Mouse (Mus musculus): ENCODE results near the gene Atp6v1e2. TPM values are rescaled to one million over a fixed set of nuclear protein-coding genes. Genes with fewer than 3 reads are reported as not detected.

Atp6v1e2 gene
- polyA plus RNA-seq, 1 experiment from 2014 or later = not detected

DNA sequence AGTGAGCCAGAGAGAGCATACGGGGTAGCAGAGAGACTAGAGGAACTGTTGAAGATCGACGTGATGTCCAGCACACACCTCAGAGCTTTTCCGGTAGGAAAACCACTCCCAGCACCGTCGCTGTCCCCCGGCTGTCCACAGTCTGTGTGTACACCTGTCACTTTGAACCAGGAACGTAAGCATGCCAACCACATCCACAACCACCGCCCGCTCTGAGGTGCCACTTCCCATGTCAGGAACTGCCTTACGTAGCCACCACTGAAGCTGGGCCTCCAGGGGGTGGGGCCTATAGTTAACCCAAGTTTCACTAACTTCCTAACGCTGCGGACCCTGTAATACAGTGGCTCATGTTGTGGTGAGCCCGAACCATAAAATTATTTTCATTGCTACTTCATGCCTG, 10.3 kb upstream of the Atp6v1e2 start:
- H3K27ac ChIP-seq = no peak overlapping the region
- no peaks in the 10 kb centered on the region for H3K79me2 ChIP-seq (ENCODE audit: inconsistent target)
- no peak overlapping the region for H3K4me3 ChIP-seq (ENCODE audit: inconsistent target)
- no peaks in the 10 kb centered on the region for H3K36me3 ChIP-seq (ENCODE audit: inconsistent target)
- 29% methylated on average over 14 of the region's 14 CpGs for WGBS (ENCODE audit: missing documents)

DNA sequence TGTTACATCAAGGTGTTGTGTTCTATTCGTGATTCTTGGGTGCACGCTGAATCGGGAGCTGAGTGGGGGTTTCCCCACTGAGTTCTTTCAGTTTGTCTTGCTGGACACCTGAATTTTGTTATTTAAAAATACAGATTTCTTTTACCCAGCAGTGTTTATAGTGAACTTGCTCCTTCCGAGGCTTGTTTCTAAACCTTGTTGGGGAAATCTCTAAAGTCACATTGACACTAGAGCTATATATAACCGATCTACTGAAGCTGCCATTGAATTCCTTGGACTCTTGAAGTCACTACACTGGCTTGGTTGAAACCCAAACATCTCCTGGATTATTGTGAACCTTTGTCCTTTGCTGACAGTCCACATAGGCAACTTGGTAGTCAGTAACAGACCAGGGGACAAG, 9.5 kb upstream of the Atp6v1e2 start:
- Histone ChIP-seq H3K27ac (no peak overlapping the region), H3K36me3 (ENCODE audit: inconsistent target) (no peaks in the 10 kb centered on the region), H3K4me3 (ENCODE audit: inconsistent target) (no peak overlapping the region), H3K79me2 (ENCODE audit: inconsistent target) (no peaks in the 10 kb centered on the region)
- 98% methylated on average over 5 of the region's 5 CpGs for WGBS (ENCODE audit: missing documents)

DNA sequence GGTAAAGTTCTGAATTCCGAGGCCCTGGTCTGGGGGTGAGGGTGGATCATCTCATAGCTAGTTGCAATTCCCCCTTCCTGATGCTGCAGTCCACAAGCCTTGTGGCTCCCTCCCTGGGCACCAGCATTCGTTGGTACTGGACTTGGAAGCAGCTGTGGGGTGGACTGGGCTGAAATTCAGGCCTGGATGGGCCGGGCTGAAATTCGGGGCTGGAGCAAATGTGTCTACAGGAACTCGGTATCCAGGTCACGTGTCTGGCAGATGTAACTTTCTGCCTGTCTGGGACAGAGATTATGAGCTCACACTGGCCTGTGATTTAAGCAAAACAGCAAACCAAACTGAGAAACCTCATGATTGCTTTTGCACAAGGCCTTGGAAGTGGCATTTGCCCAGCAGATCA, 1.1 kb upstream of the Atp6v1e2 start:
- no peak overlapping the region for H3K27ac ChIP-seq
- no peaks in the 10 kb centered on the region for H3K79me2 ChIP-seq (ENCODE audit: inconsistent target)
- no peaks in the 10 kb centered on the region for H3K36me3 ChIP-seq (ENCODE audit: inconsistent target)
- WGBS (ENCODE audit: missing documents) = 91% methylated on average over 6 of the region's 6 CpGs
- H3K4me3 ChIP-seq (ENCODE audit: inconsistent target) = no peak overlapping the region

DNA sequence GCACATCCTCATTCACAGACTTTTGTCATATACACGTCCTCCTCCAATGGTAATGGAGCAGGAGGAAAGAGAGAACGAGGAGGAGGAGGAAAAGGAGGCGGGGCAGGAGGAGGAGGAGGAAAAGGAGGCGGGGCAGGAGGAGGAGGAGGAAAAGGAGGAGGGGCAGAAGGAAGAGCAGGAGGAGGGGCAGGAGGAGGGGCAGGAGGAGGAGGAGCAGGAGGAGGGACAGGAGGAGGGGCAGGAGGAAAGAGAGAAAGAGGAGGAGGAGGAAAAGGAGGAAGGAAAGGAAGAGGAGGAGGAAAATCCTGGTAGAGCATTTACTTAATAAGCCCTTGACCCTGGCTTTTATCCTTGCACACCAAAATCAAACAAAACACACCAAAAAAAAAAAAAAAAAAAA, 1.6 kb downstream of the Atp6v1e2 start:
- no peaks in the 10 kb centered on the region for H3K36me3 ChIP-seq (ENCODE audit: inconsistent target)
- H3K27ac ChIP-seq = no peak overlapping the region
- H3K79me2 ChIP-seq (ENCODE audit: inconsistent target) = no peaks in the 10 kb centered on the region
- 86% methylated on average over 1 of the region's 4 CpGs for WGBS (ENCODE audit: missing documents)
- H3K4me3 ChIP-seq (ENCODE audit: inconsistent target) = no peak overlapping the region

DNA sequence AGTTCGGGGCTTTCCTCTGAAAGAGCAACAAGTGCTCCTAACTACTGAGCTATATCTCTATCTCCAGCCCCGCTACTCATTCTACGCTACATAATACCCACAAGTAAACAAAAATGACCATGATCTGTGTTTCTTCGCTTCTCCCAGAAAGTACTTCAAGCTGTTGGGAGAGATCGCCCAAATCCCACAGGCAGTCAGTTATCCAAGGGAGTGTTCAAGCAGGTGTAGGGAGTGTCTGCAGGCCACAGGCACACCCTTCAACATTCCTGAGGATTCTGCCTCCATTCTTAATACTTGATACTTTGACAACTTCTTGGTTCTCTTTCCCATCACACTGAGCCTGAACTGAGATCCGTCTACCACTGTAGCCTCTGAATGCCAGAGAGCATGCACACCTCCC, 4.5 kb downstream of the Atp6v1e2 start:
- WGBS (ENCODE audit: missing documents) = 94% methylated on average over 6 of the region's 6 CpGs
- Histone ChIP-seq H3K79me2 (ENCODE audit: inconsistent target) (no peaks in the 10 kb centered on the region), H3K36me3 (ENCODE audit: inconsistent target) (no peaks in the 10 kb centered on the region), H3K4me3 (ENCODE audit: inconsistent target) (no peak overlapping the region), H3K27ac (no peak overlapping the region)

DNA sequence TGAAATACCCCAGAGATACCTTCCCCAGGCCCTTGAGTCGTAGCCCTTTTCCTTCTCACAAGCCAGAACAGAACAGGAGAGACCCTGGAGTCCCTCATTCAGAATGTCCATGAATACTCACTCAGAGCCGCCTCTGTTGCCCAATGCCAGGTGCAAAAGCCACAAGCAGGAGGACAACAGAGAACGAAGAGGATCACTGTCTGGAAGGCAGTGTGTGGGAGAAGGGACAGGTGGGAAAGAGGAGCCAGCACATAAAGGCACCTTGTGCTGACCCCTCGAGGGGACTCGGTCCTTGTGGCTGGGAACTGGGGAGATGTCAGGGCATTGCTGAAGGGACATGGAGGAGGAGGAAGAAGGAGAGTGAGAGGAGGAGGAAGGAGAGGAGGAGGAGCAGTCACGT, 5.6 kb downstream of the Atp6v1e2 start:
- H3K79me2 ChIP-seq (ENCODE audit: inconsistent target) = no peaks in the 10 kb centered on the region
- no peaks in the 10 kb centered on the region for H3K36me3 ChIP-seq (ENCODE audit: inconsistent target)
- H3K4me3 ChIP-seq (ENCODE audit: inconsistent target) = no peak overlapping the region
- WGBS (ENCODE audit: missing documents) = 83% methylated on average over 5 of the region's 6 CpGs
- H3K27ac ChIP-seq = no peak overlapping the region

DNA sequence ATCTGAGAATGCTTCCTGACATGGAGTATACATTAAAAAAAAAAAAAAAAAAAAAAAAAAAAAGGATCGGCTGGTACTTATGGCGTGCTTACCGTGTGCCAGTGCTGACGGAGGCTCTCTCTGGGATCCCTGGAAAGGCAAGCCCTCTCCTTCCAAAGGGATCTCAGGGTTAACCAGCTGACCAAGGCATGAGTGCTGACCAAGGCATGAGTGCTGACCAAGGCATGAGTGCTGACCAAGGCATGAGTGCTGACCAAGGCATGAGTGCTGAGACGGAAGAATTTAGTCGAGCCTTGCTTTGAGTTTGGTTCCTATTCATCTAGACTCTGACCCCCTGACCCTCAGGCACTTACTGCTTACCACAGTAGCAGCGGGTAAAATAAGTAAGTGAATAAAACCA, 9.0 kb downstream of the Atp6v1e2 start:
- Histone ChIP-seq H3K4me3 (ENCODE audit: inconsistent target) (no peak overlapping the region), H3K36me3 (ENCODE audit: inconsistent target) (no peaks in the 10 kb centered on the region), H3K27ac (no peak overlapping the region), H3K79me2 (ENCODE audit: inconsistent target) (no peaks in the 10 kb centered on the region)
- 75% methylated on average over 7 of the region's 7 CpGs for WGBS (ENCODE audit: missing documents)

DNA sequence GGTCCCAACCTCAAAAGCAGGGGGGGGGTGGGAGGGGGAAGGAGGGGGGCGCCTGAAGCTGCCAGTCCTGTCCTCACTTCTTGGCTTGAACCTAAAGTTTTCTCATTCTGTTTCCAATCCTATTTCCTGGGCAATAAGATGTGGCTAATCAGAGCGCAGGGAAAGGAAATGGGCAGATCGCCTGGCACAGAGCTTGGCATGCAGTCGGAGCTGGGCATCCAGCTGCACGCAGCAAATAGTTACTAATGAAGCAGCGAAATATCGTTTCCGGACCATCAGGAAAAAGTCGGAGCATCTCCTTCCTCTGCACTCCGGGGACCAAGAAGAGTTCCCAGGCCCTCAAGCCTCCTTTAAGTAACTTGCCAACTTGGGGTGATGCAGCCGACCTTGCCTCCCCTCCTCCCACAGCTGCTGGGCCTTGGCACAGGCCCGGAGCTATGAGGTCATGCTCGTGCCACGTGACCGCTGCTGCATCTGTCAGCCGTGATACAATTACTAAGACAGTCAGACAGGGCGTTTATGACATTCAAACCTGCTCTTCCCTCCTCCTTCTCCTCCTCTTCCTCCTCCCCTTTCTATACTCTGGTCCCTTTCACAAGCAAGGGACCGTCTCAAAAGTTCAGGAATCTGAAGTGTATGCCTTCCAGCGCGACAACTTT, 10.1 kb downstream of the Atp6v1e2 start:
- Histone ChIP-seq H3K27ac (no peak overlapping the region), H3K36me3 (ENCODE audit: inconsistent target) (no peaks in the 10 kb centered on the region), H3K4me3 (ENCODE audit: inconsistent target) (no peak overlapping the region; the same call in 1 of the 2 replicates), H3K79me2 (ENCODE audit: inconsistent target) (no peaks in the 10 kb centered on the region)
- WGBS (ENCODE audit: missing documents) = 6% methylated on average over 20 of the region's 20 CpGs

DNA sequence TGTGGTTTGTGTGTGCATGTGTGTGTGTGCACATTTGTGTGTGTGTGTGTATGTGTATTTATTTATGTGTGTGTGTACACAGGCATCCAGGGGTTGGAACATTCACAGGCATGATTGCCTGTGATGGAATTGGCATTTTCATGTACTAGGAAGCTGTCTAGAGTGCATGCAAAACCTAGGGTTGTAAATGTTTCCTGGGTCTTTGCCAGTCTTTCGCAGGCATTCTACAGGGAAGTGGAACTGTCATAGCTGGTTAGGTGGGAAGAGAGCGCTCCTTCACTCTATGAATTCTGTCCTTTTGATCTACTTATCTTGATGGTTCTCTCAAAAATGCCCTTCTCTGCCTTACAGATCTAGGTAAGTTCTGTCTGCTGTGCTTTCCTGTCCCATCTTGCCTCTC, 10.6 kb downstream of the Atp6v1e2 start:
- Histone ChIP-seq H3K4me3 (ENCODE audit: inconsistent target) (no peak overlapping the region), H3K36me3 (ENCODE audit: inconsistent target) (no peaks in the 10 kb centered on the region), H3K79me2 (ENCODE audit: inconsistent target) (no peaks in the 10 kb centered on the region), H3K27ac (no peak overlapping the region)
- 61% methylated on average over 2 of the region's 2 CpGs for WGBS (ENCODE audit: missing documents)

DNA sequence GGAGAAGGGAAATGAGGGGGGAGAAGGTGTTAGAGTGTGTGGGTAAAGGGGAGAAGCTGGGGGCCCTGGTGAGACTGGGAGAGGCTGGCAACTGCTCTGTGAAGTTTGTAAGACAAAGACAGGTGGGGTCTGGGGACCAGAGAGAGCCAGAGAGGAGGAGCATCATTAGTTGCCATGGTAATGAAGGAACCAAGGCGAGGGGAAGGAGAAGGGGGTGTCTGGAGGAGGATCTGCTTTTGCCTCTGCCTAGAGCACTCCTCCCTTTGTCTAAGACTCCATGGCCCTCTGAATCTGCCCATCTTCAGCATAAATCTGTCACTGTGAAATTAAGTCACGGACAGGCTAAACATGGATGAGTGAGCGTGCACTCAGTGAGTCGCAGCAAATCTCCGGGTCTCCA, 14.8 kb downstream of the Atp6v1e2 start:
- Histone ChIP-seq H3K27ac (no peak overlapping the region), H3K36me3 (ENCODE audit: inconsistent target) (no peaks in the 10 kb centered on the region), H3K79me2 (ENCODE audit: inconsistent target) (no peaks in the 10 kb centered on the region), H3K4me3 (ENCODE audit: inconsistent target) (no peak overlapping the region)
- 86% methylated on average over 4 of the region's 5 CpGs for WGBS (ENCODE audit: missing documents)

DNA sequence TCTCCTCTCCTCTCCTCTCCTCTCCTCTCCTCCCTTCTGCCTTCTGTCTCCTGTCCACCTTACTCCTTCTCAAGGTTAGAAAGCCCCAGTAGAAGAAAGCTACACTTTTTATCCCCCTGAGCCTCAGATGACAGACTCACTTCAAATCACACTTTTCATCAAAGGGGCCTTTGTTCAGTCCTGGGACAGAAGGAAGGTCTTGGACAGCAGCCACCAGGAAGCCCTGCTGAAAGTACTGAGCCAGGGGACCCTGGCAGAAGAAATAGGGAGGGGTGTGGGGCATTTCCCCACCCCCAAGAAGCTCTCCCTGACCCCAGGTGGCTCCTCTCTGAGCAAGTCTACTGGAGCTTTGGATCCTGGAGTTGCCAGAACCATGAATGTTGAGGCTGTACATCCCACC, 17.7 kb downstream of the Atp6v1e2 start:
- Histone ChIP-seq H3K27ac (no peak overlapping the region), H3K4me3 (ENCODE audit: inconsistent target) (no peak overlapping the region), H3K79me2 (ENCODE audit: inconsistent target) (no peaks in the 10 kb centered on the region), H3K36me3 (ENCODE audit: inconsistent target) (no peaks in the 10 kb centered on the region)

DNA sequence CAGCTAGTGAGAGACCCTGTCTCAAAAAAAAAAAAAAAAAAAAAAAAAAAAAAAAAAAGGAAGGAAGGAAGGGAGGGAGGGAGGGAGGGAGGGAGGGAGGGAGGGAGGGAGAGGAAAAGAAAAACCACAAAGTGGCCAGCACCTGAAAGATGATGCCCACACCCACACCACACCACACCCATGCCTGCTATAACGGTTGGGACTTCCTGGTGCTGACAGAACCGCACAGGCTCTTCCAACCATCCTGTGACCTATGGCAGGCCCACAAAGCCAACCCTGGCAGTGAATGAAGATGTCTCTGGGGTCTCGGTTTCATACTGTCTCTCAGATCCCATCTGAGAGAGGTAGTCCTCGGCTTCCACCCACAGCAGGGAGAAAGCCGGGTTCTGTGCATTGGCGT, 18.3 kb downstream of the Atp6v1e2 start:
- 64% methylated on average over 6 of the region's 6 CpGs for WGBS (ENCODE audit: missing documents)
- no peaks in the 10 kb centered on the region for H3K36me3 ChIP-seq (ENCODE audit: inconsistent target)
- no peaks in the 10 kb centered on the region for H3K79me2 ChIP-seq (ENCODE audit: inconsistent target)
- no peak overlapping the region for H3K27ac ChIP-seq
- H3K4me3 ChIP-seq (ENCODE audit: inconsistent target) = no peak overlapping the region

DNA sequence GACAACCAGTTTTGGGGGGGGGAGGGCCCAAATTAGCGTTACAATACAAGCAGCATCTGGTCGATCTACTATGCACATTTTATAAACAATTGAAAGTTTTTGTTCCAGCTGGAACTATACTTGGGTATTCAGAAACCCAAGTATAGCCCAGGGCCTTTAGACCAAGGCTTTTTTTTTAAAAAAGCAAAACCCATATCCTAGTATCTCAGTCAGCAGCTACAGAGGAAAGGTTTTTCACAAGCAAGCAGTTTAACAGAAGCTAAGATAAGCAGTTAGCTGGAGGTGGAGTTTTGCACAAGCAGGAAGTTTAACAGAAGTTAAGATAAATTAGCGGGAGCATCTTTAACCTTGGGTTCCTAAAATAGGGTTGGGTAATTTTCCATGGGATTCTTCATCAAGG, 20.9 kb downstream of the Atp6v1e2 start:
- 93% methylated on average over 3 of the region's 3 CpGs for WGBS (ENCODE audit: missing documents)
- H3K79me2 ChIP-seq (ENCODE audit: inconsistent target) = no peaks in the 10 kb centered on the region
- H3K36me3 ChIP-seq (ENCODE audit: inconsistent target) = no peaks in the 10 kb centered on the region
- no peak overlapping the region for H3K27ac ChIP-seq
- no peak overlapping the region for H3K4me3 ChIP-seq (ENCODE audit: inconsistent target)

DNA sequence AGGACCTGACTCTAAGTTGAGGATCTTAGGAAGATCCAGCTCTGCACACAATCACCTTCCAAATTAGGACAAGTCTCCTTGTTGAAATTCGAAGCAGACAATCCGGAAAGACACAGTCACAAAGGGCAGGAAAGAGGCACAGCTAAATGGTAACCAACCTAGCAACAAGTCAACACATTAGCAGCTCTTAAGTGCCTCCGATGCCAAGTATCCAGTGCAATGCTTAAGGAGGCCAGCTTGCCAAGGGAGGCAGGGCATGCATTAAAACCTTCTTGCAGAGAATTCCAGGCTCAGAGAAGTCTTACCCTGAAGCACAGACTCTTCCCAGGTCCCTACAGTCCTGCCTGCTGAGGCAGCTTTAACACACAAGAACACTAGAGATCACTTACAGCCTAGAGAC, 23.0 kb downstream of the Atp6v1e2 start:
- no peak overlapping the region for H3K4me3 ChIP-seq (ENCODE audit: inconsistent target)
- 96% methylated on average over 3 of the region's 3 CpGs for WGBS (ENCODE audit: missing documents)
- no peaks in the 10 kb centered on the region for H3K79me2 ChIP-seq (ENCODE audit: inconsistent target)
- no peak overlapping the region for H3K27ac ChIP-seq
- no peaks in the 10 kb centered on the region for H3K36me3 ChIP-seq (ENCODE audit: inconsistent target)

DNA sequence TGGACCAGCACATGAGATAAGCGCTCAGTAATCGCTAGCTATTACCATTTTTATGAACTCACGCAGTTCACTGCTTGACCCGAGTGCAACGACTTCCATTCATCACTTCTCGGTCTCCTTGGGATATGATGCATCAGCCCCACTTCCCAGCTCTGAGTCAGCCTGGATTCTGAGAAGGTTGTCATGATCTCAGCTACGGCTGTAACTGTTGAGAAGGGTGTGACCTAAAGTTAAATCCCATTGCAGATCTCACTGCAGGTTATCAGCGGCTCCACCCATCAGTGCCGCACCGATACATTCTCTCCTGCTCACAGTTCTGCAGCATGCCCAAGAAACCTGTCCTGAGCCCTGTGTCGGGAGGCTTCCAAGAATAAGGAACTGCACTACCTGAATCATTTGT, 28.0 kb downstream of the Atp6v1e2 start:
- no peak overlapping the region for H3K27ac ChIP-seq
- no peaks in the 10 kb centered on the region for H3K79me2 ChIP-seq (ENCODE audit: inconsistent target)
- WGBS (ENCODE audit: missing documents) = 92% methylated on average over 11 of the region's 11 CpGs
- no peak overlapping the region for H3K4me3 ChIP-seq (ENCODE audit: inconsistent target)
- H3K36me3 ChIP-seq (ENCODE audit: inconsistent target) = no peaks in the 10 kb centered on the region

DNA sequence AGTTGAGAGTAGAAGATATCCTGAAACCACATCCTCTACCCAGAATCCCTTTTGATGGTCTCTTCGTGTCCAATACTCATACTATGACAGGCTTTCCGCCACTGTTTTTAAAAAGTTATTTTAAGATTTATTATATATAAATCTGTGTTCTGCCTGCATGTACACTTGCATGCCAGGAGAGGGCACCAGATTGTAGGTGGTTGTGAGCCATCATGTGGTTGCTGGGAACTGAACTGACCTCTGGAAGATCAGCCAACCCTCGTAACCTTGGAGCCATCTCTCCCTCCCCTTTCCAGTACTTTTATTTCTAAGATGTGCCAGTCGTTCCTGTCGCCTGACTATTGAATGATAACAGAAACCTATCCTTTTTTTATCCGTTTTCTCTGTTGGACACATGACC, 28.9 kb downstream of the Atp6v1e2 start:
- H3K4me3 ChIP-seq (ENCODE audit: inconsistent target) = no peak overlapping the region
- no peaks in the 10 kb centered on the region for H3K36me3 ChIP-seq (ENCODE audit: inconsistent target)
- 57% methylated on average over 6 of the region's 6 CpGs for WGBS (ENCODE audit: missing documents)
- H3K79me2 ChIP-seq (ENCODE audit: inconsistent target) = no peaks in the 10 kb centered on the region
- no peak overlapping the region for H3K27ac ChIP-seq
